Mouse (Mus musculus) gastrocnemius, adult 18-20 months (tissue): ENCODE results near the gene Igfbp4. TPM values are rescaled to one million over a fixed set of nuclear protein-coding genes. Genes with fewer than 3 reads are reported as not detected.

Source experiments
- DNase-seq: peaks from one replicate; pipeline ENCODE4 v3.0.0; 2021; ENCODE audit warnings: low spot score
- long read RNA-seq, 2 experiments: library from polyadenylated mRNA; stranded (forward); transcript quantifications; one replicate each; pipeline ENCODE4 v2.0.0; 2021
- total RNA-seq, 2 experiments: library from RNA; stranded (reverse); gene quantifications; 2 replicates each; pipeline ENCODE4 v1.2.3; 2021

The Igfbp4 gene
- total RNA-seq, result 10 to 100 TPM; 30.0 to 48.5 TPM
- long read RNA-seq, experiment 1, transcript Igfbp4-201 (4 exons, 3,831 nt), result major isoform, 16 of 21 reads
- long read RNA-seq, experiment 1, partial matches to known transcripts, result 2 of 21 reads
- long read RNA-seq, experiment 1, other reads (novel, unspliced or antisense), result 3 of 21 reads
- long read RNA-seq, experiment 2, transcript Igfbp4-201 (4 exons, 3,831 nt), result major isoform, 16 of 26 reads
- long read RNA-seq, experiment 2, partial matches to known transcripts, result 2 of 26 reads
- long read RNA-seq, experiment 2, other reads (novel, unspliced or antisense), result 8 of 26 reads

GRCm38 (mm10) chr11:99041051-99041729 is at the start of gene Igfbp4:
TSS of gene Igfbp4 (plus strand) at chr11:99041244.
- DNase-seq, result peak; percentile 62

GRCm38 (mm10) chr11:98995987-98996386 is 45.1 kb upstream of the Igfbp4 start:
- no peak for DNase-seq

- no peak for DNase-seq
Measured at GRCm38 (mm10) chr11:98997659-98998058, 43.4 kb upstream of the Igfbp4 start.

GRCm38 (mm10) chr11:98998776-98999175 is 42.3 kb upstream of the Igfbp4 start:
- no peak for DNase-seq

DNA sequence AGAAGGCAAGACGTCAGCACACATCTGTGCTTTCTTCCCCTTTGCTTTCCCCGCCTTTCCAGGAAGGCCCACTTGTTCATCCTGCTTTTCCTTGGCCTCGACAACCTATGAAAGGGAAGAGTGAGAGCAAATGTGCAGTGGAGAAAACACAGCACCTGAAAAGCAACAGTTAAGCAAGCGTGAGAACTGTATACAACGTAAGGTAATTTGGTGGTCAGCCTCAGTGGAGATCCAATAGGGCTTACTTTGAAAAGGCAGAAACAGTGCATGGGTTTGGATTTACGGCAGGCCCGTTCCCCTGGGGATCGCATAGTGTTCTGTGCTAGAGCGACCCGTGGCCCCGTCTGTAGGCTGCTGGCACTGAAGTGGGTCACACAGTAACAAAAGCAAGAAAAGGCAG is 41.8 kb upstream of the Igfbp4 start:
- DNase-seq, result no peak

DNA sequence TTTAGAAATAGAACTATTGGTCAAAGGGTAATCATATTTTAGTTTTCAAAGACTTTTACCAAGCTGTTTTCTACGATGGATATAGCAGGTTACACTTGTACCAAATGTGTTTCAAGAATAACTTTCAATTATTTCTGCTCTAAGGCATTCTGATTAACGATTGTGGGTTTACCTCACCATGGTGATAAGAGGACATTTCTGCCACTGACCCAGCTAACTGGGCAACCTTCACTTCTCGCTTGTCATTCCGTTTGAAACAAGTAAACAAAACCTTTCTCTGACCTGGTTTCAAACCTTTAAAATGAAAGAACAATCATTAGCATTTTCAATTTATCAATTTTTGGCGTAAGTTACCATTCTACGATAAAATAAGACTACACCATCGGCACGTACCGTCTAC is 34.3 kb upstream of the Igfbp4 start:
- no peak for DNase-seq

DNA sequence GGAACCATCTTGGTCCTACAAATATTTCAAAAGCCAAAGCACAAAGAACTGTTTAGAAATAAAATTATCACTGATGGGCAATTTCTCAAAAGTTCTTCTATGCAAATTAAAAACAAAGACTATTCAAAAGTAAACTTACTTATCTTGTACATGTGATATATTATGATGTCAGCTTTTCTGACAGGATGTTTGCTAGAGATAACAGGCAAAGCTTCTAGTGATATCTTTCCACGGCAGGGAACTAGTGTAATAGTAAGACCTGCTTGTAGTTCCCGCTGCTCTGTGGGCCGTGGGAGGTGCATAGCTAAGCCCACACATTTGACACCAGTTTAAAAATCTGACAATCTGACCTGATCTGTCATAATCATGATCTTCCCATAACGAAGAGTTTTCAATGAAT is 30.9 kb upstream of the Igfbp4 start:
- DNase-seq, result no peak

DNA sequence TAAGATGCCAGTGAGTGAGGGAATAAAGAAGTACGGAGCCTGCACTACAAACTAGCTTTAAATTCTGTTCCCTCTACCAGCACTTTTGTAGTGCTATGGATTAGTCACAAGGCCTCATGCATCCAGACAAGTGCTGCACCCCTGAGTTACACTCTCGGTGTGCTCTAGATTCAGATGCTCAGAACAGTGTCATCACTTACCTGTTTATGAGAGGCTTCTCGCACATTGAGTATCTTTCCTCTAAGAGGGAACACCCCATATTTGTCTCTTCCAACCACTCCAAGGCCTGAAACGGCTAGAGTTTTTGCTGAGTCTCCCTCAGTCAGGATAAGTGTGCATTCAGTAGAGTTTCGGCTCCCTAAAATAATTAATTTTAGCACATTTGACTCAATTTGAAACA is 30.3 kb upstream of the Igfbp4 start:
- DNase-seq, result no peak

- DNase-seq, result no peak
Measured at GRCm38 (mm10) chr11:99013856-99014255, 27.2 kb upstream of the Igfbp4 start.

DNA sequence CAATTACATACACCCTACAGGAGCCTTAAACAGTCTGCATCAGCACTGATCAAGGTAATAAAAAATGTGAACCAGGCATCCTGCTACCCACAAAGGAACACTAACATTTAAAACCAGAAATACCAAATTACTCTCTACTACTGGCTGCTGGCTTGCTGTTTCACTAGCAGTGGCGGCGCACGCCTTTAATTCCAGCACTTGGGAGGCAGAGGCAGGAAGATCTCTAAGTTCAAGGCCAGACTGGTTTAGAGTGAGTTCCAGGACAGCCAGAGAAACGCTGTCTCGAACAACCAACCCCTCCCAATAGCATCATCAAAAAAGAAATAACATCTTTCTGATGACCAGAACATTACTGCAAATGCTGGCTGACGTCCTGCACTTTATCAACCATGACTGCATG is 21.2 kb upstream of the Igfbp4 start:
- DNase-seq, result no peak

DNA sequence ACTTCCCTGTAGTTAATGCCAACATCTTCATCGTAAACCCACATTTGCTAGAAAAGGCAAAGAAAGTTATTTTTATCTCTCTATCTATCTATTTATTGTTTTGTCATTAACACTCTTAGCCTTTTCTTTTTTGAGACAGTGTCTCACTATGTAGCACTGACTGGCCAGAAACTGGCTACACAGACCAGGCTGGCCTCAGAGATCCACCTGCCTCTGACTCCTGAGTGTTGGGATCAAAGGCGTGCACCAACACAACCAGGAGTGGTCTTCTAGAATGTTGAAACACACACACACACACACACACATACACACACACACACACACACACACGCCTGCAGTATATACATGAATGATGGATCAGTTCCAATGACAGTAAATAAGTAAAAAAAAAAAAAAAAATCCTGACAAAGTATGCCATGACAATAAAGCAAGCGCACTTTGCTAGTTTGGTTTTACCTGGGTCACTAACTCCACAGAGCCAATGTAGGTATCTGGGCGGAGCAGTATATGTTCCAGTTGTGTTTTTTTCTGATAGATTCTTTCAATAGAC is 18.6 kb upstream of the Igfbp4 start:
- DNase-seq, result no peak

DNA sequence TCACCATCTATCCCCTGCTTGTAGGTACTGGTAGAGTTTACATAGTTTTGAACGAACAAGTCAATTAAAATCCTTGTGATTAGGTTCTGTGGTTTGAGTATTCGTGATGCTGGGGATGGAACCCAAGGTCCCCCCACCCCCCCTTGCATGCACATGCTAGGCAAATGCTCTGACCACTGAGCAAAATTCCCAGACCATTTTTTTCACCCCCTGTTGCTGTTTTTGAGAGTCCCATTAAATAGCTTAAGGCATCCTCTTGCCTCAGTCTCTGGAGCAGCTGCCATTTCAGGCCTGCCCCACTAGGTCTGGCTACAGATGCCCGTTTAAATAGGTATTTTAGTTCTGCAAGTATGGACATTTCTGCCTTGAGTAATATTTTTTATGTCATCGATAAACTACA is 17.9 kb upstream of the Igfbp4 start:
- DNase-seq, result no peak

DNA sequence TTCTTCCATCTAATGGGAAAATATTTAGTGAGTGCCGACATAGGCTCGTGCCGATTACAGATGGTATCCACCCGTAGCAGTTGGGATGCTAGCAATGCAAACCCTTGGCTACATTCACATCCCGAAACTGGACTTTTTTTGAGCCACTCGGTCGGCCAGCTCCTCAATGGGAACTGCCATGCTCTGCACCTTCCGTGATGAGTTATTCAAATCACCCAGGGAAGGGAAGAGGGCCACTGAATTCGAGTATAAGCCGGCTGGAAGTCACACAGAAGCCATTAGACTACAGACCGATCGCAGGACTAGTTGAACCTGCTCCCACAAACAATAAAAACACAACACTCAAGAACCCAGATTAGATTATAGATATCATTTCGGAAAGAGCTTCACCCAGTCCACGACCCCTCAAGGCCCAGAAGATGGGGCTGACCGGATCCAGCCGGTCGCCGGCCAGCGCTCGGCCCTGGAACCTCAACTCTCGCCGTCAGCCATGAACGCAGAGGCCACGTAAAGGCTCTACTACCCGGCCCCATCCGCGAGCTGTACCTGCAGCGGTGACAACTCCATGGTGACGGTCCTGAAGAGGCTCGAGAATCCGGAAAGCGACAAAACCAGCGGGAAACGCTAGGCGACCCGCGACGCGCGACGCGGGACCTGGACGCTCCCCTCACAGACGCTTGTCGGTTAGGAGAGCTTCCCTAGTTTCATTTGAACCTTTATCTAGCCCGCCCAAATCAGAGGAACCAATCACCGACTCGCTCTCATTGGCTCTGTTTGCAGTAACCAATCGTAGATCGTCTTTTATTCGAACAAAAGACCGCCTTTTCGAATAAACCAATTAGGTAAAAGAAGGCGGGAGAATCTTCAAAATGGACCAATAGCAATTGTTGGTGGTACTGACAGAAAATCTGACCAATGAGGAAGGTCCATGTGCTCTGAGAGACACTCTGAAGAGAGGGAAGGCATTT is 17.3 kb upstream of the Igfbp4 start, which contains the start of gene Top2a:
Gene Top2a, minus strand, starts transcription at position 690 of the 968 bp plus-strand sequence.
- peak; percentile 96 for DNase-seq

GRCm38 (mm10) chr11:99024468-99025134 is 16.4 kb upstream of the Igfbp4 start:
- DNase-seq, result no peak

- no peak for DNase-seq
Measured at GRCm38 (mm10) chr11:99025878-99026277, 15.2 kb upstream of the Igfbp4 start.

GRCm38 (mm10) chr11:99026899-99027440 is 14.1 kb upstream of the Igfbp4 start:
- no peak for DNase-seq

- no peak for DNase-seq
Measured at GRCm38 (mm10) chr11:99035350-99035749, 5.7 kb upstream of the Igfbp4 start.

DNA sequence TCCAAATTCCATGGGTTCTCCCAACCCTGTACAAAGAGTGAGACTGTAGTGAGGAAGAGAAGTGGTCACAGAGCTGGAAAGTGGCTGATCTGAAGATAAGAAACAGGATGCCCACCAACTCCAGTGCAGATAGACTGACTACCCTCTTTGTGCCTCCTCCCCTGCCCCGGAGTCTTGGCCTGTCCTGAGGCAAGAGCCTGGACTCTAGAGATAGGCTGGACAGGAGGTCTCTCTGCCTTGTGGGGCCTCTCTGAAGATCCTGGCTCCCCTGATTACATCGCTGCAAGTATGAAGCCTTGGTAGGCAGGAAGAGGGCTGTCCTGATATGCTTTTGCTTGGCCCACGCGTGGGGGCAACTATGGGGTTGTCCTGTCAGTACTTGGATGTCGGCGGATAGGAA is 4.8 kb upstream of the Igfbp4 start:
- DNase-seq, result no peak

DNA sequence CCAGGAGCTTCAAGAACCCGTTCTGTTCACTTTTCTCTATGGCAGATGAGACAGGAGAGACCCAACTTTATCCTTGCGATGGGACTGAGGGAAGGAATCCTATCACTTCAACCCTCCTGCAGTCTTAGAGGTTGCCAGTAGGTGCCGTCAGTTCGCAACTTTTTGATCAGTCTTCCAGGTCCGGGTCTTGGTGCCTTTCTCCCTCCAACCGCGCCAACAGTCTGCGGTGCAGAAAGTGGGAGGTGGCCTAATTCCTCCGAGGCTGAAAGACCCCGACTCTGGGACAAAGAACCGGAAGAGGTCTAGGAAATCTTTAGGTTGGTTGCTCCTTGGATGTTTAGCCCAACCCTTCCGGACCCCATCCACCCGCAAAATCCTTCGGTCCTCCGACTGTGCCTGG is 1.3 kb upstream of the Igfbp4 start:
- peak; percentile 85 for DNase-seq

DNA sequence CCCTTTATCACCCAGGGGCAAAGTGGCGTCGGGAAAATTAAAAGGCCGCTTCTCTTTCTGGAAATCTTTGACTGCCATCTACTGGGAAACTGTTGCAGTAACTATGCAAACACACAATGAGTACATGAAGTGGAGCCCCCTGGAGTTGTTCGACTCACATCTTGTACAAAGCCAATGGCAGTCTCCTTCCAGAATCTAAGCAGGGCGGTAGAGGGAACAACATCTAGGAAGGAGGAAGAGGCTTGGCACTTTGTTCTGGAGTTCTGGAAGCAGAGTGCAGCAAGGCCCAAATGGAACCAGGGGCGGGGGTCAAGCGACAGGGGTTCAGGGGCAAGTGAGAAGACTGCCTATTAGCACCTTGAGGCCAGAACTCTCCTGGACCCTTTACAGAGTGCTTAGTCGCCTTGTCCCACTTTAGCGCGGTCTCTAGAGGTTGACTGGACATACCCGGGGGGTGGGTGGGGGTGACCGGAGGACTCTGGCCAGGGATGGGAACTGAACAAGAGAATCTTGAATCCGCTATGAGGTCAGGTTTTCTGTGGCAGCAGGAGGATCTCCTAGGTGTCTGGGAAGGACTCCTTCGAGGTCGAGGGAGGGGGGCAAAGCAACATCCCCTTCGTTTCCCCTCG is 584 bp upstream of the Igfbp4 start:
- DNase-seq, result peak; percentile 34
